Mouse (Mus musculus): ENCODE data around the gene Tnnt1. TPM values are rescaled to one million over a fixed set of nuclear protein-coding genes. Genes with fewer than 3 reads are reported as not detected.

The Tnnt1 gene
- polyA plus RNA-seq, 1 experiment from 2014 or later = 14.0 TPM

- Histone ChIP-seq H3K9ac (replicated peaks; ENCODE audit: low read depth) (peak overlapping the region; percentile 29; the same call in 1 of the 2 replicates), H3K9me3 (ENCODE audit: low read length) (no peaks in the 10 kb centered on the region), H3K4me2 (replicated peaks; ENCODE audit: low read depth, low read length) (peak overlapping the region; percentile 69), H3K36me3 (ENCODE audit: insufficient read depth, low read length) (peaks cover 14% of the 10 kb centered on the region; the same call in 1 of the 2 replicates), H3K27me3 (replicated peaks; ENCODE audit: insufficient read depth, low read length) (no peaks in the 10 kb centered on the region), H3K27ac (ENCODE audit: low read length) (peak overlapping the region; percentile 70), H3K4me3 (ENCODE audit: low read depth, low read length) (peak overlapping the region; percentile 38), H3K4me1 (ENCODE audit: insufficient read depth, low read depth, low read length) (peaks cover 6% of the 10 kb centered on the region; the same call in 1 of the 2 replicates)
- WGBS = 1% methylated on average over 39 of the region's 39 CpGs
- peak; percentile 28 for TF ChIP-seq CTCF (IDR thresholded peaks at IDR 0.05)
- no peak for TF ChIP-seq EP300 (IDR thresholded peaks at IDR 0.05)
- ATAC-seq (peak; percentile 96), DNase-seq (ENCODE audit: low spot score) (peak; percentile 97)
Measured at GRCm38 (mm10) chr7:4478021-4478795, 38.0 kb downstream of the Tnnt1 start.

- H3K36me3 ChIP-seq (ENCODE audit: insufficient read depth, low read length) = peaks cover 5% of the 10 kb centered on the region; the same call in 1 of the 2 replicates
- no peak overlapping the region for H3K4me3 ChIP-seq (ENCODE audit: low read depth, low read length)
- H3K4me1 ChIP-seq (ENCODE audit: insufficient read depth, low read depth, low read length) = peaks cover 6% of the 10 kb centered on the region
- ATAC-seq (no peak), DNase-seq (ENCODE audit: low spot score) (no peak)
- no peak overlapping the region for H3K4me2 ChIP-seq (replicated peaks; ENCODE audit: low read depth, low read length)
- H3K9ac ChIP-seq (replicated peaks; ENCODE audit: low read depth) = no peak overlapping the region
- WGBS = 30% methylated on average over 16 of the region's 19 CpGs
- H3K27me3 ChIP-seq (replicated peaks; ENCODE audit: insufficient read depth, low read length) = no peaks in the 10 kb centered on the region
- H3K27ac ChIP-seq (ENCODE audit: low read length) = no peak overlapping the region
- TF ChIP-seq CTCF (IDR thresholded peaks at IDR 0.05) (no peak), EP300 (IDR thresholded peaks at IDR 0.05) (no peak)
- H3K9me3 ChIP-seq (ENCODE audit: low read length) = no peaks in the 10 kb centered on the region
Measured at GRCm38 (mm10) chr7:4473940-4474339, 42.2 kb downstream of the Tnnt1 start.

GRCm38 (mm10) chr7:4471179-4471555, 45.0 kb downstream of the Tnnt1 start:
- Histone ChIP-seq H3K9me3 (ENCODE audit: low read length) (no peaks in the 10 kb centered on the region), H3K9ac (replicated peaks; ENCODE audit: low read depth) (0 out of 2 replicates have a peak overlapping the region, but pooled peaks have one; percentile 26), H3K4me1 (ENCODE audit: insufficient read depth, low read depth, low read length) (peaks cover 4% of the 10 kb centered on the region; the same call in 1 of the 2 replicates), H3K27me3 (replicated peaks; ENCODE audit: insufficient read depth, low read length) (no peaks in the 10 kb centered on the region), H3K36me3 (ENCODE audit: insufficient read depth, low read length) (peaks cover 5% of the 10 kb centered on the region; the same call in 1 of the 2 replicates), H3K27ac (ENCODE audit: low read length) (no peak overlapping the region), H3K4me3 (ENCODE audit: low read depth, low read length) (peak overlapping the region; percentile 36), H3K4me2 (replicated peaks; ENCODE audit: low read depth, low read length) (peak overlapping the region; percentile 66)
- DNase-seq (ENCODE audit: low spot score) (peak; percentile 88), ATAC-seq (peak; percentile 89)
- WGBS = 4% methylated on average over 24 of the region's 24 CpGs
- TF ChIP-seq CTCF (IDR thresholded peaks at IDR 0.05) = peak; percentile 87
- no peak for TF ChIP-seq EP300 (IDR thresholded peaks at IDR 0.05)

- Histone ChIP-seq H3K4me3 (ENCODE audit: low read depth, low read length) (peak overlapping the region; percentile 36), H3K4me2 (replicated peaks; ENCODE audit: low read depth, low read length) (peak overlapping the region; percentile 66), H3K9ac (replicated peaks; ENCODE audit: low read depth) (0 out of 2 replicates have a peak overlapping the region, but pooled peaks have one; percentile 26), H3K4me1 (ENCODE audit: insufficient read depth, low read depth, low read length) (peaks cover 4% of the 10 kb centered on the region; the same call in 1 of the 2 replicates), H3K27me3 (replicated peaks; ENCODE audit: insufficient read depth, low read length) (no peaks in the 10 kb centered on the region), H3K9me3 (ENCODE audit: low read length) (no peaks in the 10 kb centered on the region), H3K36me3 (ENCODE audit: insufficient read depth, low read length) (peaks cover 5% of the 10 kb centered on the region; the same call in 1 of the 2 replicates), H3K27ac (ENCODE audit: low read length) (0 out of 2 replicates have a peak overlapping the region, but pooled peaks have one; percentile 3)
- DNase-seq (ENCODE audit: low spot score) (peak; percentile 87), ATAC-seq (peak; percentile 65)
- 6% methylated on average over 34 of the region's 35 CpGs for WGBS
- TF ChIP-seq EP300 (IDR thresholded peaks at IDR 0.05) (no peak), CTCF (IDR thresholded peaks at IDR 0.05) (no peak)
Measured at GRCm38 (mm10) chr7:4470275-4471178, 45.7 kb downstream of the Tnnt1 start.

- ATAC-seq (no peak), DNase-seq (ENCODE audit: low spot score) (no peak)
- no peak for TF ChIP-seq EP300 (IDR thresholded peaks at IDR 0.05)
- no peak for TF ChIP-seq CTCF (IDR thresholded peaks at IDR 0.05)
- Histone ChIP-seq H3K27ac (ENCODE audit: low read length) (no peak overlapping the region), H3K9me3 (ENCODE audit: low read length) (no peaks in the 10 kb centered on the region), H3K4me3 (ENCODE audit: low read depth, low read length) (no peak overlapping the region), H3K4me2 (replicated peaks; ENCODE audit: low read depth, low read length) (no peak overlapping the region), H3K36me3 (ENCODE audit: insufficient read depth, low read length) (0 out of 2 replicates have a peak, but pooled peaks cover 5% of the 10 kb centered on the region), H3K4me1 (ENCODE audit: insufficient read depth, low read depth, low read length) (peaks cover 8% of the 10 kb centered on the region; the same call in 1 of the 2 replicates), H3K27me3 (replicated peaks; ENCODE audit: insufficient read depth, low read length) (no peaks in the 10 kb centered on the region), H3K9ac (replicated peaks; ENCODE audit: low read depth) (no peak overlapping the region)
- 68% methylated on average over 3 of the region's 3 CpGs for WGBS
Measured at GRCm38 (mm10) chr7:4467801-4468200, 48.4 kb downstream of the Tnnt1 start.
